Mouse (Mus musculus): ENCODE results near the gene Mbtps1. TPM values are rescaled to one million over a fixed set of nuclear protein-coding genes. Genes with fewer than 3 reads are reported as not detected.
A peak's percentile ranks its signal among the peaks of the same experiment; 100 is the strongest.

Mbtps1 gene
- total RNA-seq, 2 experiments from 2014 or later, result 59.1 to 70.0 TPM

DNA sequence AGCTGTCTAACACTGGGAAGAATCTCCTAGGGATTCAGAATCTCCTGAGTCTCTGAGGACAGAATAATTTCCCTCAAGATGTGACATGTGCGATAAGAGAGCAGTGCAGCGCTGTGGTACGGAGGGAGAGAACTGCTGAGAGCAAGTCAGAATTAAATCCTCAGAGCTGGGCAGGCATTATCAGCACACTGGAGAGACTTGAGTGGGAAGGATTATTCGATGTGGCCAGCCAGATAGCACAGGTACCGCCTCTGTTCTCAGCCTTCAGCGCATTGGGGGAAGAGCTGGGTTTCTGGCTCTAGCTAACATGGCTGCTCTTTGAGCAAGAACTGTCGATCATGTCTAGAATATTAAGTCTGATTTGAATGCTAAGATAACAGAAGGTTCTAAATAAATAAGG, 46.8 kb downstream of the Mbtps1 start:
- intact Hi-C loops (cut with DNase I), result no loop called here
- no peak for DNase-seq (ENCODE audit: extremely low spot score in 1 of 2, low spot score in 2 of 2)

DNA sequence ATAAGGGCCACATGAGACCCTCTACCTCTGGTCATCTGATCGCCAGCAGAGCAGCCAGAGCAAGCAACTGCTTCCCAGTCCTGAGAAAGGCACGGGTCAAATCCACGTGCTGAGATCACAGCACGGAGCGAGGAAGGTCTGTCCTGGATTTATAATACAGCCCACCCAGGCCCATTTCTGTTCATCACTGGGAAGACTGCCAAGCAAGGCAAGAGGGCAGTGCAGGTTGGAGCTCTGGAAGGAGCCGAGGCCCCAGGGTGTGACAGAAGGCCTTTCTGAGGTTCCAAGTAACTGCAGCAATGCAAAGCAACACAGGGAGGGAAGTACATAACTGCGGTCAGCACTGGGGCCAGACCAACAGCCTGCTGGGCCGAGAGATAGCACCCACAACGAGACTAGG, 48.1 kb downstream of the Mbtps1 start:
- DNase-seq (ENCODE audit: extremely low spot score in 1 of 2, low spot score in 2 of 2), result no peak
- intact Hi-C loops (cut with DNase I), result no loop called here

DNA sequence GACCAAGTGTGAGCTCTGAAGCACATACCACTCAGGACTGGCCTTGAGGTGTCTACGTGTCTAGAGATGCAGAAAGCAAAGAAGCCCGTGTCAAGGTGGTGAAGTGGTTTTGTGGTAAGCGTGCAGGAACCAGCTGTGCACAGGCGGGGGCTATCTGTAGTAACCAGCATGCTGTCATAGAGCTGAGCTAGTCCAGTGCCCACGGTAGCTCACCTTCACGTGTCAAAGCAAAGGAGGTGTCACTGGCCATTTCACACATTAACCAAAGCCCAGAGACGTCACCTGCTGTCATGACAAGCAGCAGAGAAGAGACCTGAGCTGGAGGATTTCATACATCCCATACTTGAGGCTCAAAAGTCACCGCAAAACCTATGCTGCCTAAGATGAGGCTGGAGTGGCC, 52.4 kb downstream of the Mbtps1 start:
- no peak for DNase-seq (ENCODE audit: extremely low spot score in 1 of 2, low spot score in 2 of 2)
- intact Hi-C loops (cut with DNase I), result no loop called here

DNA sequence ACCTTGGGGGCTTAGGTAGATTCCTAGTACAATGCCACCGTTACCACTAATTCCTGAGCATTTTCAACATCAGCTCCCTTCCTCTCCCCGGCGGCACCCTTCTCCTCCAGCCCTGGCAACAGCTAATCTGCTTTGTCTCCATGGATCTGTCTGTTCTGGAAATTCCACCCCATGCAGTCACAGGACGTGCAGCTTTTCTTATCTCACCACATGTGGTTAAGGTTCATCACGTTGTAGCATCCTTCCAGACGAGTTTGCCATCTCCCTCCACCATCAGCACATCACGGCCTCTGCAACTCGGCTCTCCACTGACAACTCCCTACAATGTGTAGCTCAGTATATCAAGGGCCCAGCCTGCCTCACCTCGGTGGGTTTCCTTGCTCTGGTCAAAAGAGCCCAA, 53.0 kb downstream of the Mbtps1 start:
- no peak for DNase-seq (ENCODE audit: extremely low spot score in 1 of 2, low spot score in 2 of 2)
- intact Hi-C loops (cut with DNase I), result no loop called here

DNA sequence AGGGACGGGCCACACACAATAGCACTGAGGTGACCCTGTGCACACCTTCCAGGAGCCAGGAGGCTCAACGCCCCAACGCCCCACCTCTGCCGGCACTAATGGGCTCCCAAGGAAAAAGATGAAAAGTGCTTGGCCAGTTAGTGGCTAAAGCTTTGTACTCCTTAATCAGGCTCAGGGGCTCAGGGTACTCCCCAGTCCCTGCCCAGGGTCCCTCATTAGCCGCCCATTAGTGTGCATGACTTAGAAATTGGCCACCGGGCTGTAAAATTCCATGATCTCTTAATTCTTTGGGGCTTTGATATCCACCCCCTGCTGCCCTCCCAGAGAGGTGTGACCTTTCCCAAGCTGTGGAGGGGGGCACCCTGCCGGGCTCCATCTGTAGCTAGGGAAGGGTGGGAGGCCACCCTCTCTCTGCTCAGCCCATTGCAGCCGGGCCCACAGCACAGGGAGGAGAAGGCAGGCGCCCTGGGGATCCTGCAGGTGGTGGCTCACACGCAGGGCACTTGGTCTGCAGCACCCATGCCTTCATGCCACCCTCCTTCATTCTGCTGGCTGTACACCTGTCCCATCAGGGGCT, 55.3 kb downstream of the Mbtps1 start:
- intact Hi-C loops (cut with DNase I), result no loop called here
- DNase-seq (ENCODE audit: extremely low spot score in 1 of 2, low spot score in 2 of 2), result no peak

DNA sequence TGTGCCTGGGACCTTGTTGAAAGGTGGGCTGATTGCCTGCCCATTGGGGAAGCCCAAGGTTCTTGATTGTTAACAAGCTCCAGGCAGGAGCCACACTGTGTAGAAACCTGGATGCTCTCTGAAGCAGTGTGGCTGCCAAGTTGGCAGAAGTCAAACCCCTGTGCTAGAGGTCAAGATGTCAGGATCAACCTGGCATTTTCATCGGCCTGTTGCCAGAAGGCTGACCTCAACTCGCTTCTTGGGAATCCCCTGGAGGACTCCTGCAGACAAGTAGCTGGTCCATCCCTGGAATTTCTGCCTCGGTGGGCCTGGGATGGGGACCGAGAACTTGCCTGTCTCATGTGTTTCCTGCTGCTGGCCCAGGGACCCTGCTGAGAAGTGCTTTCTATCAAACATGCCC, 56.4 kb downstream of the Mbtps1 start:
- intact Hi-C loops (cut with DNase I), result no loop called here
- no peak for DNase-seq (ENCODE audit: extremely low spot score in 1 of 2, low spot score in 2 of 2)

DNA sequence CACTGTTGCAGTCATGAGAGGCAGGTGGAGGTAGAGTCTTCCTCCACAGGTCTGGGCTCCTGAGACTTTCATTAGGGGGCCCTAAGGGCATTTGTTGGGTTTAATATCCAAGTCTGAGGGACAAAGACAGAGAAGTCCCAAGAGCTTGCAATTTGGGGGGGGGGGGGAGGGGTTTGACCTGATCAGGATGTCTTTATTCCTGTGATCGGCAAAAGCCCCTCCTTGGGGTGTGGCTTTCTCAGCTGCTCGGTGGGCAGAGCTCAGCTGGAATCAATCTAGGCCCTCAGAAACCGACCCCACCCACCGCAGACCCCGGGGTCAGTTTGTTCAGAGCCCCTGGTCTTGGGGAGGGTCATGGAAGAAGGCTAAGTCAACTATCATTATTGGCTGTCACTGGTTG, 56.9 kb downstream of the Mbtps1 start, which contains the start of gene Slc38a8:
Gene Slc38a8 (minus strand): TSS at position 101 of the 400 bp plus-strand sequence.
- DNase-seq (ENCODE audit: extremely low spot score in 1 of 2, low spot score in 2 of 2), result no peak
- intact Hi-C loops (cut with DNase I), result no loop called here

DNA sequence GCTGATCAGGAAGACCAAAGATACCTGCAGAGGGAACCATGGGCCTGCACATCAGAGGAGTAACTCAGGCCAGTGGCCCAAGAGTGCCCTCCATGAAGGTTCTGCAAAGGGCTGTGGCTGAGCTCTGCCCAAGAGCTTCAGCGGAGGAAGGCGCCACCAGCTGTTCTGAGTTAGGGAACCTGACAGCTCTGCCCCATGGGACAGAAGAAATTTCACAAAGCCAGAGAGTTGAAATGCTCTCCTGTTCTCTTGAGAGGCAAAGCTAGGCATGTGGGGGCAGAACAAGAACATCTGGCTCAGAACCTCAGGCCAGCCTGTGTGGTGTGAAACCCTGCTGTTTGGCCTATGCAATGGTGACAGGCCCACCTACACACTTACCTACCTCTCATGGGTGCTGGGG, 58.7 kb downstream of the Mbtps1 start:
- intact Hi-C loops (cut with DNase I), result no loop called here

DNA sequence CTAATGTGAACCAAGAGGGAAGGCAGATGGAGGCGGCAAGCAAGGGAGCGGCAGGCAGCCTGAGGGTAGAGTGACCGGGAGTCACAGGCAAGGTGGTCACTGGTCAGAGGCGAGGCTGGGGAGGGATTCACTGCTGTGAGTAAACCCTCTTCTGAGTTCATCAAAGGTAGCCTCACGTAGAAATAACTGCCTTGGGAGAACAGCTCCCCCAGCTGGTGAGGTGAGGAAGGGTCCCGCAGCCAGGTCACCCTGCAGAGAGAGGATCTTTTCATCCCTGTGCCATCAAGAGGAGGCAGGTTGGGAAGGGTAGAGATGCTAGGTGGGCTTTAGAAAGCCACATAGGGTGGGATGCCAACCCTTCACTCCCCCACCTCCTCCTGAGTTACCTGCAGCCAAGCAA, 61.7 kb downstream of the Mbtps1 start:
- intact Hi-C loops (cut with DNase I), result loop anchor here (2.0 kb wide), 1 partner anchor 52 kb away; no protein-coding TSS in a partner anchor
- DNase-seq (ENCODE audit: extremely low spot score in 1 of 2, low spot score in 2 of 2), result no peak

More for the DNA sequence above, 58.7 kb downstream of the Mbtps1 start:
- DNase-seq (ENCODE audit: extremely low spot score in 1 of 2, low spot score in 2 of 2), result no peak

DNA sequence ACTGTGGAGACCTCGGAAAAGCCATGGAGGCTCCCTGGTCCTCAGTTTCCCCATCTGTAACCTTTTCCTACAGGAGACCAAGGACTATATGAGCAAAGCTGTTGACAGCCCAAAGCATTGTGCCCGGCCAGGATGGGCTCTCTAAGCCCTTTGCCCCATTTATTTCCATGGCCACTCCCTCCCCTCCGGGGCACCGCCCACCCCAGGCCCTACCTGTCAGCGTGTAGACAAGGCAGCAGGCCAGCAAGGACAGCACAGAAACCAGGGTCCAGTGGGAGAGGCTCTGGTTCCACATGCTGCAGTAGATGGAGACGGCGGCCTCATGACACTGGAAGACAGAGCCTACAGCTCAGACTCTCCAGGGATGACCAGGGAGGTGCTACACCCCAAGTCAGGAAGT, 71.4 kb downstream of the Mbtps1 start:
- no peak for DNase-seq (ENCODE audit: extremely low spot score in 1 of 2, low spot score in 2 of 2)
- intact Hi-C loops (cut with DNase I), result no loop called here

DNA sequence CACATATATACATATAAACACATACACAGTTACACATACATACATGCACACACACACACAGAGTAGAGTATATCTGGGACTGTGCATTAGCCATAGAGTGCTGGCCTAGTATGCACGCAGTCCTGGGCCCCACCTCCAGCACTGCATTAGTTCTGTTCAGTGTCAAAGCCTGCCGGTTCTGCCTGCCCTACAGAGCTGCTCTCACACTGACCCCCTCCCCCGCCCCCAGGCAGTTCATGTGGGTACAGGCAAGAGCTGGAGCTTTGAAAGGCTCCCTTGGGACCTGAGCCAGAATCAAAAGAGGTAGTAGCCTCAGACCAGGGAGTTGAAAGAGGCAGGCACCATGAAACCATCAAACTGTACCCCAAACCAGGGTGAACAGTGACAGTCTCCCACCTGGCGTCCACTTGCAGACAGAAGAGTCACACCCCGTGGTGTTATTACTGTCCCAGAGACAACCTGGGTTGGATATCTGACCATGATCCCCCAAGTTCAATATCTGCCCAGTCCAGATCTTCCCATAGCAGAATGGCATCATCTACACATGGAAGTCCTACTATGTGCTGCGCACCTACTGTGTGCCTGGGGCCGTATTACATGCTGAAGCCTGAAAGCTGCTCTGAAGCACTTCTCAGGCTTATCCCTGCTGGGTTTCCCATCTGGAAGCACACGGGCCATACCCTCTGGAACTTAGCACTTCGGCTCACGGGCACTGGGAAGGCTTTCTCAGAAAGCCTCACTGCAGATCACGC, 74.2 kb downstream of the Mbtps1 start:
- intact Hi-C loops (cut with DNase I), result no loop called here
- no peak for DNase-seq (ENCODE audit: extremely low spot score in 1 of 2, low spot score in 2 of 2)

DNA sequence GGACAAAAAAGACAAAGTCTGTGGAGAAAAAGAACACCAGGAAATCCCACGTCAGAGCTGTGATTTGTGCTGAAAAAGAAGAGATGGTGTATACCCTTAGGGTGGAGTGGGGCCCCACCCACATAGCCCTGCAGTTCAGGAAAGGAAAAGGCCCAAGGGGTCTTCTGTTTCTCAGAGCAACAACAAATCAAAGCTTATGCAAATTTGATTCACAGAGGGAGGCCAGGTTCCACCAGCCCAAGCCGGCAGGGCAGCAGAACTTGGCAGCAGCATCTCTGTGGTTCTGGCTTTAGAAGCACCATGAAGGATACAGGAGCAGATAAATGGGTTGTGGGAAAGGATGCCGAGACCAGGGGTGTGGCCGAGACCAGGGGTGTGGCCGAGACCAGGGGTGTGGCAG, 79.9 kb downstream of the Mbtps1 start:
- intact Hi-C loops (cut with DNase I), result no loop called here

DNA sequence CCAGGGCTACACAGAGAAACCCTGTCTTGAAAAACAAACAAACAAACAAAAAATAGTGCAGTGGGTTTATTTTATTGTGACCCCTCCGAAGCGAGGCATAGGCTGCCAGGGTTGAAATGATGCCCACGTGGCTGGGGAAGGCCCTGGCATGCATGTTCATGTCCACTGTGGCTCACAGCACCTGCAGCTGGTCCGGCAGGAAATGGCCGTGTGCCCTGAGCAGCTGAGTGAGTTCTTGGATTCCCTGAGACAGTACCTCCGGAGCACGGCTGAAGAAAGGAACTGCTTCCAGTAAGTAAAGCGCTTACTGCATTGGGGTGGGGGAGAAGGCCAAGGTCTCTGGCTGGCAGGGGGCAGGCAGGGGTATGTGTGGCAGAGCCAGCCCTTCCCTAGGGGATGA, 90.4 kb downstream of the Mbtps1 start:
- DNase-seq (ENCODE audit: extremely low spot score in 1 of 2, low spot score in 2 of 2), result no peak
- intact Hi-C loops (cut with DNase I), result no loop called here

More for the DNA sequence above, 79.9 kb downstream of the Mbtps1 start:
- no peak for DNase-seq (ENCODE audit: extremely low spot score in 1 of 2, low spot score in 2 of 2)

DNA sequence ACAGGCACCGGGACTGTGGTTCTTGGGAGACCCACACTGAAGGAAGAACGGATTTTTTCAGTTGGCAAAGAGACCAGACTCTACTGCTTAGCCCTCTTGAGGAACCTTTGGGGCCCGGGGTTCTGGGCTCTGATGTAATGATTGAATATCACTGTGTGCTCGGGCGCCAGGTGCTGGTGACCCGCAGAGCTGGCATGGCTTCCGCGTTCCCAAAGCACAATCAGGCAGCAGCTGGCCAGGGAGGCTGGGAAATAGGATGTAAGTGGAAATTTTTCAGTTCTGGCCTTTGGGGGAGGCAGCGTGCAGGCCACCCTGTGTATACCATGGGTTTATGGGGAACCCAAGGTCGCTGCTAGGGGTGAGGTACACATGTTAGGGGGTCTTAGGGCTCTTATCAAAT, 91.7 kb downstream of the Mbtps1 start:
- no peak for DNase-seq (ENCODE audit: extremely low spot score in 1 of 2, low spot score in 2 of 2)
- intact Hi-C loops (cut with DNase I), result no loop called here

DNA sequence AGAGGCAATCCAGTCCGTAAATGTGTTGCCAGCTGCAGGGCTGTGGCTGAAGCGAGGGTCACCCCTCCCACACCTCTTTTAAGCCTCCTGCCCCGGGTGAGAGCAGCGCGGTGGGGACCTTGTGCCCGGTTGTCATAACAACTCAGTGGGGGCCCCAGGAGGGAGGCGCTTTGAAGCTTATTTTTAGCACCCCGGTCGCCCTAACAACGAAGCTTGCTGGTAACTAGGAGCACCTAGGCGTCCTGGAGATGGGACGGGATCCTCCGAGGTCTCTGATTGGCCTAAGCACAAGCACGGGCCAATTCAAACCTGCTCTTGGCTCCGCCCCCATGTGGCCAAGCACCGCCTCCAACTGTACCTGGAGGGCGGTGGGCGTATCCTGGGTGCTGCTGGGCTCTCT, 92.4 kb downstream of the Mbtps1 start:
- DNase-seq (ENCODE audit: extremely low spot score in 1 of 2, low spot score in 2 of 2), result peak; percentile 64 to 67
- intact Hi-C loops (cut with DNase I), result no loop called here

DNA sequence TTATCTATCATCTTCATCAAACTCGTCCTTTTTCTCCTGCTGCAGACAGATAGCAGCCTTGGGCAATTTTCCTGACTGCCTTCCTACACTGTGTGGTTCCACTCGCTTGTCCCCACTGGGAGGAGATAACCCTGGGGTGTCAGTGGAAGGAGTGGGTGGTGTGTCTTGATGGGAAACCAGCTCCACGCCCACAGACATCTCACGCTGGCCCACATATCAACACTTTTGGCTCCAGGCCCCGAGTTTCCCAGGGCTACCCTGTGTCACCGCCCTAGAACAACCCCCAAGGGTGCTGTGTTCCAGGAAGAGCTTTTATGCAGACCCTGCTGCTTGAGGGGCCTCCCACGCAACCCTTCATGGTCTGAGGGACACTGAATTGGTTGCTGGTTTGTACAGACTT, 94.8 kb downstream of the Mbtps1 start:
- intact Hi-C loops (cut with DNase I), result no loop called here
- no peak for DNase-seq (ENCODE audit: extremely low spot score in 1 of 2, low spot score in 2 of 2)

DNA sequence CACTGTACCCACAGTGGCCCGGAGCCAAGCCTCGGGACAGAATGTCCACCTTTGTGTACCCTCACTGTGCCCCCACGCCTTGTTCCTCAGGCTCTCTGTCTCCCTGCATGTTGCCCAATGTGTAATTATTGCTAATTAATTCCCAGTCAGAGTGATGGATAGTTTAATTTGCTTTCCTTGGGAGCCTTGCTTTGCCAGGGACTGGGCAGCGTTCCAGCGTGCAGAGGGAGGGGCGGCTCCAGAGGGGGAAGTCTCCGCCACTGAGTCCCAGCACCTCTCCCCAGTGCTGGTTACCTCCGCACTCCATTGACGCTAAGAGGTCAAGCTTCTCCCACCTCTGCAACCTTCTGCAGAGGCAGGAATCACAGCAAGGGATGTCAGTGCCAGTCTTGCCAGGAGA, 97.2 kb downstream of the Mbtps1 start:
- DNase-seq (ENCODE audit: extremely low spot score in 1 of 2, low spot score in 2 of 2), result no peak
- intact Hi-C loops (cut with DNase I), result no loop called here

DNA sequence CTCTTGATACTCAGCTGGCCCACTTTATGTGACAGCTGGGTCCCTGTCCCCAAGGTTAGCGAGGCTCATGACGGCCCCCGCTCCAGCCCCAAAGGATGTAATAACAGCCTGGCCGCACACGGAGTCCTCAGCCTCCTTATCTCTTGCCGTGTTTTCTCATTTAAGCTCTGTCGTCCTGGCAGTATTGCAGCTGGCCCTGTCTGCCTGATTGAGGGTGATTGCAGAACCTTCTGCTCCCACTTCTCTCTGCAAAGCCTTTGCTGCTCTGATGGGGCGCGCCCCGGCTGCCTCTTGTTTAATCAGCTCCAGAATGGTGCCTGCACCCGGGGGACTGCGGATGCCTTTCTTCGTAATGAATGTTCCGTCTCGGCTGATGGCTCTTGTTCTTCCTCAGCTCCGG, 98.8 kb downstream of the Mbtps1 start:
- intact Hi-C loops (cut with DNase I), result no loop called here
- DNase-seq (ENCODE audit: extremely low spot score in 1 of 2, low spot score in 2 of 2), result no peak

All from left cerebral cortex, postnatal 10 days (tissue).